Mouse (Mus musculus): ENCODE data around the gene Ssmem1. TPM values are rescaled to one million over a fixed set of nuclear protein-coding genes. Genes with fewer than 3 reads are reported as not detected.

Ssmem1 gene
- not detected for polyA plus RNA-seq (2014; fragmentation: Illumina TruSeq; extraction: RNeasy Lipid Tissue Mini Kit (QIAGEN cat#74804); ENCODE audit: insufficient read depth, low read depth, low replicate concordance)

GRCm38 (mm10) chr6:30509265-30510239, at the start of gene Ssmem1, which contains the start of gene Tmem209:
Gene Ssmem1, plus strand, starts transcription at chr6:30509849.
Gene Tmem209, minus strand, starts transcription at chr6:30509783.

GRCm38 (mm10) chr6:30541009-30541799, 31.6 kb downstream of the Ssmem1 start, which contains the start of gene Cpa2:
Gene Cpa2, plus strand, starts transcription at chr6:30541582.

GRCm38 (mm10) chr6:30568069-30568468, 58.4 kb downstream of the Ssmem1 start, which contains the start of gene Cpa4:
Gene Cpa4, plus strand, starts transcription at chr6:30568369.

Other genes starting within 250 kb of the Ssmem1 start
- 38.1 TPM for gene Ube2h, start 205.3 kb upstream of the Ssmem1 start, polyA plus RNA-seq (2014; fragmentation: Illumina TruSeq; extraction: RNeasy Lipid Tissue Mini Kit (QIAGEN cat#74804); ENCODE audit: insufficient read depth, low read depth, low replicate concordance)
- gene Zc3hc1, start 118.8 kb upstream of the Ssmem1 start, polyA plus RNA-seq (2014; fragmentation: Illumina TruSeq; extraction: RNeasy Lipid Tissue Mini Kit (QIAGEN cat#74804); ENCODE audit: insufficient read depth, low read depth, low replicate concordance): 17.8 TPM
- 10.7 TPM for gene Klhdc10, start 108.0 kb upstream of the Ssmem1 start, polyA plus RNA-seq (2014; fragmentation: Illumina TruSeq; extraction: RNeasy Lipid Tissue Mini Kit (QIAGEN cat#74804); ENCODE audit: insufficient read depth, low read depth, low replicate concordance)
- 9.0 TPM for gene Tmem209, start 66 bp upstream of the Ssmem1 start, polyA plus RNA-seq (2014; fragmentation: Illumina TruSeq; extraction: RNeasy Lipid Tissue Mini Kit (QIAGEN cat#74804); ENCODE audit: insufficient read depth, low read depth, low replicate concordance)
- gene Cpa2, start 31.7 kb downstream of the Ssmem1 start, polyA plus RNA-seq (2014; fragmentation: Illumina TruSeq; extraction: RNeasy Lipid Tissue Mini Kit (QIAGEN cat#74804); ENCODE audit: insufficient read depth, low read depth, low replicate concordance): not detected
- gene Cpa4, start 58.5 kb downstream of the Ssmem1 start, polyA plus RNA-seq (2014; fragmentation: Illumina TruSeq; extraction: RNeasy Lipid Tissue Mini Kit (QIAGEN cat#74804); ENCODE audit: insufficient read depth, low read depth, low replicate concordance): not detected
- gene Cpa5, start 101.2 kb downstream of the Ssmem1 start, polyA plus RNA-seq (2014; fragmentation: Illumina TruSeq; extraction: RNeasy Lipid Tissue Mini Kit (QIAGEN cat#74804); ENCODE audit: insufficient read depth, low read depth, low replicate concordance): not detected
- not detected for gene Cpa1, start 129.4 kb downstream of the Ssmem1 start, polyA plus RNA-seq (2014; fragmentation: Illumina TruSeq; extraction: RNeasy Lipid Tissue Mini Kit (QIAGEN cat#74804); ENCODE audit: insufficient read depth, low read depth, low replicate concordance)
- 4.4 TPM for gene Cep41, start 183.9 kb downstream of the Ssmem1 start, polyA plus RNA-seq (2014; fragmentation: Illumina TruSeq; extraction: RNeasy Lipid Tissue Mini Kit (QIAGEN cat#74804); ENCODE audit: insufficient read depth, low read depth, low replicate concordance)
- gene Mest, start 213.7 kb downstream of the Ssmem1 start, polyA plus RNA-seq (2014; fragmentation: Illumina TruSeq; extraction: RNeasy Lipid Tissue Mini Kit (QIAGEN cat#74804); ENCODE audit: insufficient read depth, low read depth, low replicate concordance): 3.5 TPM